Mouse (Mus musculus): ENCODE measurements around the gene Pzp. TPM values are rescaled to one million over a fixed set of nuclear protein-coding genes. Genes with fewer than 3 reads are reported as not detected.

Gene Pzp
- total and polyA plus RNA-seq, 3 experiments, result not detected

GRCm38 (mm10) chr6:128457186-128457585 lies 69.3 kb downstream of the Pzp start:
- H3K79me2 ChIP-seq (replicated peaks; ENCODE audit: control insufficient read depth, extremely low read depth, insufficient read depth, poor library complexity, severe bottlenecking), result no peaks in the 10 kb centered on the region
- H3K27me3 ChIP-seq (replicated peaks), result no peaks in the 10 kb centered on the region
- no peak overlapping the region for H3K4me2 ChIP-seq (ENCODE audit: insufficient read depth, low read depth, poor library complexity, severe bottlenecking)
- H3K9ac ChIP-seq (ENCODE audit: insufficient read depth, low read depth), result no peak overlapping the region
- dilution Hi-C loops (cut with MboI; ENCODE audit: extremely low pct_ligation_motif_present, extremely low pct_unique_long_range_greater_than_20kb, low sequenced_read_pairs) (no loop called here), in situ Hi-C loops (cut with MboI; ENCODE audit: low pct_ligation_motif_present, low pct_unique_long_range_greater_than_20kb, low sequenced_read_pairs) (no loop called here)
- no peak overlapping the region for H3K27ac ChIP-seq (ENCODE audit: insufficient read depth, low read depth)
- peaks cover 3 to 24% of the 10 kb centered on the region in 2 experiments; a peak in 3 of 4 replicates for H3K4me1 ChIP-seq (ENCODE audit: control insufficient read depth in 1 of 2, insufficient read depth in 2 of 2)
- no peak for DNase-seq (ENCODE audit: extremely low read depth)
- H3K9me3 ChIP-seq (replicated peaks; ENCODE audit: low read length), result no peaks in the 10 kb centered on the region
- H3K36me3 ChIP-seq (replicated peaks in 1 of 2; ENCODE audit: control insufficient read depth in 1 of 2, insufficient read depth in 1 of 2, low read length in 1 of 2), result no peaks in the 10 kb centered on the region
- no peak for TF ChIP-seq EP300 (IDR thresholded peaks at IDR 0.05; ENCODE audit: low read length)
- TF ChIP-seq CHD1 (IDR thresholded peaks at IDR 0.05; ENCODE audit: low read depth, low read length), result no peak
- no peak for TF ChIP-seq POLR2AphosphoS2 (IDR thresholded peaks at IDR 0.05; ENCODE audit: low read depth, low read length)
- no peak for TF ChIP-seq BHLHE40 (IDR thresholded peaks at IDR 0.05; ENCODE audit: low read depth, low read length)
- no peak for TF ChIP-seq MXI1 (IDR thresholded peaks at IDR 0.05; ENCODE audit: low read depth, low read length)
- TF ChIP-seq JUND (conservative IDR thresholded peaks at IDR 0.05; ENCODE audit: low read depth, low read length), result no peak
- no peak for TF ChIP-seq UBTF (IDR thresholded peaks at IDR 0.05; ENCODE audit: low read depth, low read length)
- TF ChIP-seq MAFK (IDR thresholded peaks at IDR 0.05; ENCODE audit: insufficient replicate concordance, low read length), result no peak
- TF ChIP-seq RAD21 (IDR thresholded peaks at IDR 0.05; ENCODE audit: low read depth, low read length), result no peak
- TF ChIP-seq RCOR1 (conservative IDR thresholded peaks at IDR 0.05; ENCODE audit: low read depth, low read length), result no peak
- TF ChIP-seq PAX5 (IDR thresholded peaks at IDR 0.05; ENCODE audit: low read length), result no peak
- no peak for TF ChIP-seq POLR2A (IDR thresholded peaks at IDR 0.05; ENCODE audit: low read depth, low read length)
- no peak for TF ChIP-seq ZMIZ1 (IDR thresholded peaks at IDR 0.05; ENCODE audit: low read depth, low read length)
- no peak for TF ChIP-seq TBP (conservative IDR thresholded peaks at IDR 0.05; ENCODE audit: low read depth, low read length)
- TF ChIP-seq ELF1 (IDR thresholded peaks at IDR 0.05; ENCODE audit: low read depth, low read length), result no peak
- TF ChIP-seq CHD2 (IDR thresholded peaks at IDR 0.05; ENCODE audit: low read length), result no peak
- TF ChIP-seq ZC3H11A (IDR thresholded peaks at IDR 0.05; ENCODE audit: low read depth, low read length), result no peak
- TF ChIP-seq NELFE (IDR thresholded peaks at IDR 0.05; ENCODE audit: low read depth, low read length), result no peak
- TF ChIP-seq TCF12 (IDR thresholded peaks at IDR 0.05; ENCODE audit: low read depth, low read length), result no peak
- no peak for TF ChIP-seq ZNF384 (IDR thresholded peaks at IDR 0.05; ENCODE audit: low read depth, low read length)
- H3K4me3 ChIP-seq (replicated peaks in 1 of 3; ENCODE audit: low read depth in 2 of 3, low read length in 2 of 3, poor library complexity in 1 of 3), result no peak overlapping the region

GRCm38 (mm10) chr6:128455835-128456605 lies 70.5 kb downstream of the Pzp start:
- no peak for TF ChIP-seq POLR2A (IDR thresholded peaks at IDR 0.05; ENCODE audit: low read depth, low read length)
- TF ChIP-seq MXI1 (IDR thresholded peaks at IDR 0.05; ENCODE audit: low read depth, low read length), result no peak
- TF ChIP-seq CTCF (conservative IDR thresholded peaks at IDR 0.05 in 1 of 2, IDR thresholded peaks at IDR 0.05 in 1 of 2; ENCODE audit: low read depth in 2 of 2, low read length in 2 of 2), result no peak
- no peak for TF ChIP-seq KAT2A (IDR thresholded peaks at IDR 0.05; ENCODE audit: insufficient replicate concordance, low read length)
- TF ChIP-seq GABPA (IDR thresholded peaks at IDR 0.05; ENCODE audit: insufficient replicate concordance, low read depth, low read length), result no peak
- DNase-seq (ENCODE audit: extremely low read depth), result no peak
- peaks cover 0 to 17% of the 10 kb centered on the region in 2 experiments; a peak in 2 of 4 replicates for H3K4me1 ChIP-seq (ENCODE audit: control insufficient read depth in 1 of 2, insufficient read depth in 2 of 2)
- no peak overlapping the region for H3K27ac ChIP-seq (ENCODE audit: insufficient read depth, low read depth)
- H3K79me2 ChIP-seq (replicated peaks; ENCODE audit: control insufficient read depth, extremely low read depth, insufficient read depth, poor library complexity, severe bottlenecking), result no peaks in the 10 kb centered on the region
- H3K36me3 ChIP-seq (replicated peaks in 1 of 2; ENCODE audit: control insufficient read depth in 1 of 2, insufficient read depth in 1 of 2, low read length in 1 of 2), result no peaks in the 10 kb centered on the region
- H3K4me3 ChIP-seq (replicated peaks in 1 of 3; ENCODE audit: low read depth in 2 of 3, low read length in 2 of 3, poor library complexity in 1 of 3), result no peak overlapping the region
- H3K9ac ChIP-seq (ENCODE audit: insufficient read depth, low read depth), result no peak overlapping the region
- H3K27me3 ChIP-seq (replicated peaks), result no peaks in the 10 kb centered on the region
- dilution Hi-C loops (cut with MboI; ENCODE audit: extremely low pct_ligation_motif_present, extremely low pct_unique_long_range_greater_than_20kb, low sequenced_read_pairs) (no loop called here), in situ Hi-C loops (cut with MboI; ENCODE audit: low pct_ligation_motif_present, low pct_unique_long_range_greater_than_20kb, low sequenced_read_pairs) (no loop called here)
- no peaks in the 10 kb centered on the region for H3K9me3 ChIP-seq (replicated peaks; ENCODE audit: low read length)
- H3K4me2 ChIP-seq (ENCODE audit: insufficient read depth, low read depth, poor library complexity, severe bottlenecking), result no peak overlapping the region
